Mouse (Mus musculus) liver, embryonic 11.5 days (tissue): Measurements from ENCODE around the gene Commd1. TPM values are rescaled to one million over a fixed set of nuclear protein-coding genes. Genes with fewer than 3 reads are reported as not detected.

Experiments used
- ATAC-seq: fragments of 200-750 bp; cut with Nextera tagmentation; replicated peaks from 2 replicates; pipeline ENCODE4 v1.8.0; 2017; ENCODE audit warnings: moderate number of reproducible peaks, mild to moderate bottlenecking, moderate TSS enrichment, moderate library complexity; ENCODE audit not compliant: low FRiP score
- DNase-seq: peaks from one replicate; pipeline ENCODE4 v3.0.0-alpha.2; 2017; ENCODE audit warnings: low spot score
- H3K27ac ChIP-seq: fragments of 300-500 bp; sonication (generic); 2 replicates; pipeline ENCODE4 v1.5.1; 2014; ENCODE audit warnings: mild to moderate bottlenecking, low read depth, low read length, control low read depth
- H3K27me3 ChIP-seq: fragments of 300-500 bp; sonication (generic); replicated peaks from 2 replicates; pipeline ENCODE4 v1.6.1; 2014; ENCODE audit warnings: low read length, mixed read lengths; ENCODE audit not compliant: control insufficient read depth, insufficient read depth
- H3K36me3 ChIP-seq: fragments of 300-500 bp; sonication (generic); 2 replicates; pipeline ENCODE4 v1.6.1; 2014; ENCODE audit warnings: mild to moderate bottlenecking, low read length, moderate library complexity, mixed read lengths; ENCODE audit not compliant: control insufficient read depth, insufficient read depth
- H3K4me1 ChIP-seq: fragments of 300-500 bp; sonication (generic); replicated peaks from 2 replicates; pipeline ENCODE4 v1.6.1; 2014; ENCODE audit warnings: low read length, mixed read lengths; ENCODE audit not compliant: control insufficient read depth, insufficient read depth
- H3K4me2 ChIP-seq: fragments of 300-500 bp; sonication (generic); 2 replicates; pipeline ENCODE4 v1.6.1; 2014; ENCODE audit warnings: mild to moderate bottlenecking, control low read depth, moderate library complexity
- H3K4me3 ChIP-seq: fragments of 300-500 bp; sonication (generic); 2 replicates; pipeline ENCODE4 v1.5.1; 2014; ENCODE audit warnings: low read depth, low read length, control low read depth
- H3K9ac ChIP-seq: fragments of 300-500 bp; sonication (generic); 2 replicates; pipeline ENCODE4 v1.6.1; 2014; ENCODE audit warnings: low read depth, low read length, control low read depth
- H3K9me3 ChIP-seq: fragments of 300-500 bp; sonication (generic); 2 replicates; pipeline ENCODE4 v1.6.1; 2016; ENCODE audit warnings: low read length, inconsistent platforms, mixed read lengths; ENCODE audit not compliant: control insufficient read depth
- WGBS: fragments of 180-500 bp; shearing (Covaris S2); extraction: QIAGEN DNeasy Blood & Tissue Kit; methylation state at CpG from one replicate; pipeline ENCODE4 v1.1.7; 2014; 5-methylcytosine and 5-hydroxymethylcytosine counted together
- polyA plus RNA-seq: library from polyadenylated mRNA; unstranded; fragments of >200 nt; fragmentation: Nextera tagmentation; extraction: Ambion mirVana; gene quantifications from 2 replicates; pipeline ENCODE4 v1.2.1, GENCODE M21; 2014

The Commd1 gene
- polyA plus RNA-seq, 1 experiment from 2014 or later, result 333 TPM

DNA sequence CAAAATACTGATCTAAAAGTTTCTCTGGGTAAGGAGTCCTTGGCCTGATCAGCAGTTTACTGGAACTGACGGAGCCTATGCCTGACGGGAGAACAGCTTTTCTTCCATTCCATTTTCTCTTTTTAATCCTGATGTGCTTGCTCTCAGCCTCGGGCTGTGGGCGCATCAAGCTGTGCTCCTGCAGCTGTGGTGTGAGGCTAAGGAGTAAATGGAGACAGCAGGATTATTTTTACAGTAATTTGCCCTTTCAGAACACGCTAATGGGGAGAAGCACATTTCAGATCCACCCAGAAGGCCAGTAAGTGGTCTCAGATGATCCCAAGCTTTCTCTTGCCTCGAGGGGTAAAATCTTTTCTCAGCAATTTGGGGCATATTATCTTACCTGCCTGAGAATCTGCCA, 107.4 kb downstream of the Commd1 start:
- peaks cover 16% of the 10 kb centered on the region for H3K4me1 ChIP-seq
- H3K9ac ChIP-seq, result no peak overlapping the region
- DNase-seq (no peak), ATAC-seq (no peak)
- no peak overlapping the region for H3K4me3 ChIP-seq
- H3K9me3 ChIP-seq, result no peaks in the 10 kb centered on the region
- no peaks in the 10 kb centered on the region for H3K36me3 ChIP-seq
- H3K4me2 ChIP-seq, result no peak overlapping the region
- H3K27ac ChIP-seq, result no peak overlapping the region
- H3K27me3 ChIP-seq, result no peaks in the 10 kb centered on the region
- WGBS, result 81% methylated on average over 6 of the region's 6 CpGs

DNA sequence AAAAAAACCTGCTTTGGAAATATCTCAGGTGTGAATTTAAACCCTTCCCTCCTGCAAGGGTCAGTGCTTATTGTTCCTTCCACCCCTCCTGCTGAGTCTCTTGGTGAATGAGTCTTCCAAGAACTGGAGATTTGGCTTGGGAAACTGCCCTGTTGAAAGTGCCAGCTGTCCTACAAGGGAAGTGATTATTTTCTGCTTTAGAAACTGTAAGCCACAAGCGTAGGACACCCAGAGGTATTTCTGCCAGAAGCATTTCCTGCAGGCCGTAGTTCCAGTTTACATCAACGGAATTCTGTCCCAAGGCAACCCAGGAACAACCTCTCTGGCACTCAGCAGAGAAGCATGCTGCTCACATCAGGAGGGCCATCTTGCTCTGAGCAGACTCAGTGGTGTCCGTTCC, 108.8 kb downstream of the Commd1 start:
- H3K9ac ChIP-seq, result no peak overlapping the region
- no peak overlapping the region for H3K4me3 ChIP-seq
- H3K4me1 ChIP-seq, result peaks cover 16% of the 10 kb centered on the region
- no peaks in the 10 kb centered on the region for H3K36me3 ChIP-seq
- DNase-seq (no peak), ATAC-seq (no peak)
- no peaks in the 10 kb centered on the region for H3K9me3 ChIP-seq
- no peak overlapping the region for H3K4me2 ChIP-seq
- no peak overlapping the region for H3K27ac ChIP-seq
- H3K27me3 ChIP-seq, result no peaks in the 10 kb centered on the region
- 60% methylated on average over 4 of the region's 4 CpGs for WGBS

GRCm38 (mm10) chr11:22872307-22872680, 109.9 kb downstream of the Commd1 start:
- H3K9me3 ChIP-seq, result no peaks in the 10 kb centered on the region
- peaks cover 13% of the 10 kb centered on the region for H3K4me1 ChIP-seq
- WGBS, result 34% methylated on average over 4 of the region's 4 CpGs
- peak overlapping the region; percentile 47; the same call in 1 of the 2 replicates for H3K27ac ChIP-seq
- no peaks in the 10 kb centered on the region for H3K36me3 ChIP-seq
- no peaks in the 10 kb centered on the region for H3K27me3 ChIP-seq
- peak overlapping the region; percentile 36; the same call in 1 of the 2 replicates for H3K9ac ChIP-seq
- DNase-seq (no peak), ATAC-seq (no peak)
- peak overlapping the region; percentile 19 for H3K4me3 ChIP-seq
- H3K4me2 ChIP-seq, result peak overlapping the region; percentile 64

GRCm38 (mm10) chr11:22871628-22872306, 110.4 kb downstream of the Commd1 start:
- Histone ChIP-seq H3K9me3 (no peaks in the 10 kb centered on the region), H3K27me3 (no peaks in the 10 kb centered on the region), H3K36me3 (no peaks in the 10 kb centered on the region), H3K4me1 (peaks cover 12% of the 10 kb centered on the region), H3K9ac (peak overlapping the region; percentile 41), H3K27ac (peak overlapping the region; percentile 47), H3K4me3 (peak overlapping the region; percentile 19), H3K4me2 (peak overlapping the region; percentile 64)
- ATAC-seq (no peak), DNase-seq (no peak)
- WGBS, result 35% methylated on average over 7 of the region's 7 CpGs

- H3K36me3 ChIP-seq, result no peaks in the 10 kb centered on the region
- no peak for ATAC-seq
- DNase-seq, result no peak
- H3K4me1 ChIP-seq, result peaks cover 9% of the 10 kb centered on the region
- 81% methylated on average over 8 of the region's 8 CpGs for WGBS
- no peak overlapping the region for H3K4me2 ChIP-seq
- H3K9ac ChIP-seq, result no peak overlapping the region
- no peak overlapping the region for H3K27ac ChIP-seq
- no peak overlapping the region for H3K4me3 ChIP-seq
- H3K27me3 ChIP-seq, result no peaks in the 10 kb centered on the region
- H3K9me3 ChIP-seq, result no peaks in the 10 kb centered on the region
These were observed 113.6 kb downstream of the Commd1 start for GRCm38 (mm10) chr11:22868582-22868981.

GRCm38 (mm10) chr11:22867691-22868090, 114.5 kb downstream of the Commd1 start:
- H3K27me3 ChIP-seq, result no peaks in the 10 kb centered on the region
- H3K9ac ChIP-seq, result no peak overlapping the region
- DNase-seq, result no peak
- no peak overlapping the region for H3K27ac ChIP-seq
- no peak for ATAC-seq
- no peaks in the 10 kb centered on the region for H3K36me3 ChIP-seq
- H3K4me3 ChIP-seq, result no peak overlapping the region
- H3K4me2 ChIP-seq, result no peak overlapping the region
- no peaks in the 10 kb centered on the region for H3K9me3 ChIP-seq
- H3K4me1 ChIP-seq, result peaks cover 9% of the 10 kb centered on the region
- WGBS, result 80% methylated on average over 5 of the region's 5 CpGs

GRCm38 (mm10) chr11:22865635-22866246, 116.4 kb downstream of the Commd1 start:
- no peaks in the 10 kb centered on the region; the same call in 1 of the 2 replicates for H3K27me3 ChIP-seq
- DNase-seq (no peak), ATAC-seq (no peak)
- no peak overlapping the region for H3K27ac ChIP-seq
- H3K4me1 ChIP-seq, result peaks cover 2% of the 10 kb centered on the region
- no peak overlapping the region for H3K4me2 ChIP-seq
- WGBS, result 73% methylated on average over 7 of the region's 7 CpGs
- H3K36me3 ChIP-seq, result no peaks in the 10 kb centered on the region
- H3K9ac ChIP-seq, result no peak overlapping the region
- no peak overlapping the region for H3K4me3 ChIP-seq
- no peaks in the 10 kb centered on the region for H3K9me3 ChIP-seq

- no peak overlapping the region for H3K4me2 ChIP-seq
- H3K9ac ChIP-seq, result no peak overlapping the region
- H3K9me3 ChIP-seq, result no peaks in the 10 kb centered on the region
- no peaks in the 10 kb centered on the region for H3K36me3 ChIP-seq
- DNase-seq (no peak), ATAC-seq (no peak)
- 66% methylated on average over 8 of the region's 8 CpGs for WGBS
- peaks cover 8% of the 10 kb centered on the region for H3K4me1 ChIP-seq
- no peak overlapping the region for H3K27ac ChIP-seq
- H3K4me3 ChIP-seq, result no peak overlapping the region
- H3K27me3 ChIP-seq, result no peaks in the 10 kb centered on the region; the same call in 1 of the 2 replicates
These were observed 117.7 kb downstream of the Commd1 start for GRCm38 (mm10) chr11:22864305-22865060.
